Mouse (Mus musculus): ENCODE measurements around the gene Rrp9.

The Rrp9 gene

GRCm38 (mm10) chr9:106457163-106457559 lies 18.6 kb upstream of the Rrp9 start:
- no peak for DNase-seq

DNA sequence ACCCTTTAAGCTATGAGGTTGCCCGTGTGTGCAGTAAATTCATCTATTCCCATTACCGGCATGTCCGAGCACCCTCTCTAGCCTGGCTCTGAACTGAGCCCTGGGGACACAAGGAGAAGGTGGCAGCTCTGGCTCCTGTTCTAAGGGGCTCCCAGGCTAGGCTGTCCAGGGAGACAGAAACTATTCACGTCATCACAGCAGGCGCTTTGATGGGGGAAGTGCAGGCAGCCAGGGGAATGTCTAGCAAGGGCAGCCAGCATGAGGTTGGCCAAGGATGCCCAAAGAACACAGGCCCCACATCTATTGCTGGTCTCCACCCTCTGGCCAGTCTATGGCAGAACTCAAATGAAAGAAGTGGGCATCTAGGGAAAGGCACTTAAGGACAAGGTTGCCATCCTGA lies 17.8 kb upstream of the Rrp9 start:
- DNase-seq, result no peak

GRCm38 (mm10) chr9:106459946-106460345 lies 15.8 kb upstream of the Rrp9 start:
- DNase-seq, result no peak

DNA sequence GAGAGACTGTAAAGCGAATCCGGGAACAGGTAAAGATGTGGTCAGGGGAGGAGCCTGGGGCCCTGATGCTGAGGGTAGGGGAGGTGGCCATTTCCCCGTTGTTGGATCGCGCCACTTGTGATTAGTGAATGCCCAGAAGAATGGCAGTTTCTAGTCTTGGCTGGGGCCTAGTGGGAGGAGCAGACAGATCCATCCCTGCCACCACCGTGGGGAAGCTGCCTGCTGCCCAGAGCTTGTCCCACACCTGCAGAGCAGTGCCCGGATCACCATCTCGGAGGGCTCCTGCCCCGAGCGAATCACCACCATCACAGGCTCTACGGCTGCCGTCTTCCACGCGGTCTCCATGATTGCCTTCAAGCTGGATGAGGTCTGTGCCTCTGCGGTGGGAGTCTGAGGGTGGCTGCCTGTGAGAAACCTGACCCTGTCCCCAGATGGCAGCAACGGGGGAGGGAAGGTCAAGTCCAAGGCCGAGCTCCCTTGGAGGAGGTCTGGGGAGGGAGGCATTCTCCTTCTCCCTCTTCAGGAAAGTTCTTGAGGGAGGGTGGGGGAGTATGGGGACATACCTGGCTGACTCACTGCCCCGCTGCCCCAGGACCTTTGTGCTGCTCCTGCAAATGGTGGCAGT lies 15.2 kb upstream of the Rrp9 start:
- no peak for DNase-seq

GRCm38 (mm10) chr9:106461026-106461415 lies 14.7 kb upstream of the Rrp9 start:
- no peak for DNase-seq

GRCm38 (mm10) chr9:106461641-106462429 lies 13.9 kb upstream of the Rrp9 start:
- no peak for DNase-seq

DNA sequence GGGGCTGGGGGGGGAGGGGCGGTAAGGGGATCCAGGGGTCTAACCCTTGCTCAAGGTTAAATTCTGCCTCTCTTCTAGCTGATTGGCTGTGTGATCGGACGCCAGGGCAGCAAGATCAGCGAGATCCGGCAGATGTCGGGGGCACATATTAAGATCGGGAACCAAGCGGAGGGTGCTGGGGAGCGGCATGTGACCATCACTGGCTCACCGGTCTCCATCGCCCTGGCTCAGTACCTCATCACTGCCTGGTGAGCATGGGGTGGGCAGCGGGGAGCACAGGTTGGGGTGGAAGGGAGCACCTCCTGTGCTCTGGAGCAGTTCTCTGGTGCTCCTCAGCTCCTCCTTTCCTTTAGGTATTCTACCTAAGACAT lies 13.3 kb upstream of the Rrp9 start:
- DNase-seq, result no peak

- DNase-seq, result no peak
These were observed 12.4 kb upstream of the Rrp9 start for GRCm38 (mm10) chr9:106463122-106464063.

- DNase-seq, result peak; percentile 67
These were observed 10.8 kb upstream of the Rrp9 start for GRCm38 (mm10) chr9:106464751-106465541.

DNA sequence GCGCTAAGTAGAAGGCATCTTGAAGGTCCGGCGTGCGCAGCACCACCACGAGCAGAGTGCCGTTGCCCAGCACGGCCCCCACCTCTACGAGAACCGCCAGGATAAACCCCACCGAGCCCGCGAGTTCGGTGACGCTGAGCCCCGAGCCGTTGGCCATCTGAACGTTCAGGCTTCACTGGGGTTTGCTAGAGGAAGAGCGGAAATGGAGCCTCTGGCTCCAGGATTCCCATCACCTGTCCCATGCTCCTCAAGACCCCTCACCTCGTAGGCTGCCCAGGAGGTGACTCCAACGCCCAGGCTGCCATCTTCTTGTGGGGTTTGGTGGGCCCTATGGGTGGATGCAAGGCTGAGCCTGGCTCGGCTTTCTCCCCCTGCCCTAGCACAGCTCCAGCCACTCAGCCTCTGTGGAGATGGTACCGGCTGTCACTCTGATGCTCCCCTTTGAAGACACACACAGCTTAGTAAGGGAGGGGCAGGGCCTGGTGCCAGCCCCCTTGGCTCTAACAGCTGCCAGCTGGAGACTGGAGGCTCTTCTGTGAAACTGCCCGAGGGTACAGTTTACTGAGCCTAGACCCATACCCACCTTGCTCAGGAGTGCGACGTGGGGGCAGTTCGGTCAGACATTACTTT lies 10.1 kb upstream of the Rrp9 start, which contains the start of gene Gpr62:
Gene Gpr62 (minus strand): TSS at position 368 of the 630 bp plus-strand sequence.
- DNase-seq, result no peak

- no peak for DNase-seq
These were observed 9.0 kb upstream of the Rrp9 start for GRCm38 (mm10) chr9:106466721-106467120.

DNA sequence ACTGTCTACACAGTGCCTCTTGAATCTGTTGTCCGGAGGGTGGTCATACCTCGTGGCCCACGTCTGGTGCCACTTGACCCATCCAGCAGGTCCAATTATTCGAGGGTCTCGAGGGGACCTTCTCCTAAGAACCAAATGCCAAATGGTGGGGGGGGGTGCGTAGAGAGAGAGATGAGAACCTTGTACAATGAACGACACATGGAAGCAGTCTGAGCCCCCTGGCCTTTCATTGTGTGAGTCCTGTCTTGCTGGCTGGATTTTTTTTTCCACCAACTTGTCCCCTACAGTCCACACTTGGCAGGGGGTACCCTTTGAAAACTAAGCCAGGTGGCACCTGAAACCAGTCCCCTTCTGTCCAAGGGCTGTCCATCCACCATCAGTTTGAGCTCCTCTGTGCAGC lies 8.0 kb upstream of the Rrp9 start:
- DNase-seq, result no peak

DNA sequence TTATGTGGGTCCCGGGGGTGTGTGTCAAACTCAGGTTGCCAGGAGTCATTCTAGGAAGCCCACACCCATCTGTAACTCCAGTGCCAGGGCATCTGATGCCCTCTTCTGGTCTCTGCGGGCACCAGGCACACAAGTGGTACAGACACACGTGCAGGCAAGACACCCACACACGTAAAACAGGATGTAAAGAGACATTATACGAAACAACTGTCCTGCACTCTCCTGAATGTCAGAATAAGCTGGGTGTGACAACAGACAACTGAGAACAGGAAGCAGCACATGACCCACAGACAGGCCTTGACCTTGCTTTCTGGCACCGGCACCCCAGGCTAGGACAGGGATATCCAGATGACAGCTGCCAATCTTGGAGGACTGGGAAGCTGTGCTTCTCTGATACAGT lies 6.4 kb upstream of the Rrp9 start:
- DNase-seq, result no peak

GRCm38 (mm10) chr9:106469776-106470175 lies 6.0 kb upstream of the Rrp9 start:
- DNase-seq, result no peak

DNA sequence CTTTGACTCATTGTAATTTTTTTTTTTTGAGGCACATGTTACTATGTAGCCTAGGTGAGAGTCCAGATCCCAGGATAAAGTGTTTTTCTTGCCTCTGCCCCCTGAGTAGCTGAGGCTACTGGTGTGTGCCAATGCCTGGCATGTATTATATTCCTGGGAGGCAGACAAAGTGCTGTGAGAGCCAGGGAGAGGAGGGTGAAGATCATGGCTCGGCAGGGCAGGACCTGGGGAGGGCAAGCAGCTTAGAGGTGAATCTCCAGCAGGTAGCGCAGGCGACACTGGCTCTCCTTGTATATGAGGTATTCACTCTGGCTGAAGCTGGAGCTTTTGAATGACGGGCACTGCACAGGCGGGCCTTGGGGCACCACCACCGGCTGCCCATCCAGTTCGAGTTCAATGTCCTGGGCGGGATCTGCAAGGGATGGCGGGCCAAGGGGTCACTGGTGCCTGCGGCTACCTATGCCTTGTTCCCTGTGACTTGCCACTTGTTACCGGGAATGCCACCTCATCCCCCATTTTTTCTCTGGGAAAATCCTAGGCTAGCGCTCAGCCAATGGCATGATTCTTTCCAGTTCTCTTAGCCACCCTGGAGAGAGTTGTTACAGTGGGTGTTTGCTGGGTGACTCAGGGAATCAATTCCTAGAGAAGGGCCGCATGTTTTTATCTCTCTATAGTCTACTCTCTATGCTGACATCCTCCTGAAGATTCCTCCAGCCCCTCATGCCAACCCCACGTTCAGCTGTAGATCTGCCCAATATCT lies 4.6 kb upstream of the Rrp9 start:
- DNase-seq, result no peak

DNA sequence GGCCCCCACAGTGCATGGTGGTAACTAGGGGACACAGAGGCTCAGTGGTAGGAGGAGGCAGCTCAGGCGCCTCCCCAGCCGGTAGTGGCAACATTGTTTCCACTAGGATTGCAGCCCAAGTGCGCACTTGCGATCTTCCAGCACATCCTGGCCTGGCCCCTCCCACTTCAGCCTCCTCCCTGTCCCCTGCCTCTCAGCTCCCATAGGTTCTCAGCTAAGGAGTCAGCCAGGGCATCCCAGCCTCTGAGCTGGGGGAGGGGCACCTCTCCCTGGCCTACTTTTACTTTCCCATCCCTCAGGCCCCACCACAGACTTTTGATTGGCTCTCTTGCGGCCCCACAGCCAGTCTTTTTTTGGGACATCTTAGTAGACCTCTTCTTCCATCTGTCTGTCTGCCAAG lies 3.9 kb upstream of the Rrp9 start:
- peak; percentile 60 for DNase-seq

- no peak for DNase-seq
These were observed 3.4 kb upstream of the Rrp9 start for GRCm38 (mm10) chr9:106472321-106472720.

DNA sequence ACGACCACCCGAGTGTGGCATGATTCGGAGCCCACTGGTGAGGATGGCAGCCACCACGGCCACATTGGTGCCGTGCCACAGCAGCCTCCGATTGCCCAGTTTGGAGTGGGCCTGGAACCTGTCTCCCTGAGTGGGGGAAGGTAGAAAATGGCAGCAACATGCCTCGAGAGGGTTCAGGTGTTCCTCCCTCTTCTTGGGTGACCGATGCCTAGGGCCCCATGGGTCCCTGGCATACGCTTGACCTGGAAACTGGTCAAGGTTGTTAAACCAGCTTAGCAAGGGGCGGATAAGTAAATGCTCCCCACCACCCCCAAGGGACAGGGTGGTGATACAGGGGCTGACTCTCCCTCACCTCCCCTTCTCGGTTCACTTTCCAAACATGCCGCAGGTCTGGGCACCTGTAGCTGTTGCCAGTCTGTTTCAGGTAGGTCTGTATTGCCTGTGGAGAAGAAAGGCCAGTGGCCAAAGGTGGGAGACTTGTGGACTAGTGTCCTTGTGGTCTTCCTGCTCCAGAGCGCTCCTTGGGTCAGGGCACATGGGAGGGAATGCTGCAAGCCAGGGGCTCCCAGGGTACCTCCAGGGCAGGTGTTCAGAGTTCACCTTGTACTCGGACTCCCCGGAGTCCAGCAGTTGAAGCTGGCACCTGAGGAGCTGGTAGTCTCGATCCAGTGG lies 2.5 kb upstream of the Rrp9 start:
- DNase-seq, result peak; percentile 42

GRCm38 (mm10) chr9:106473753-106474105 lies 2.0 kb upstream of the Rrp9 start:
- no peak for DNase-seq

GRCm38 (mm10) chr9:106474456-106474855 lies 1.3 kb upstream of the Rrp9 start:
- DNase-seq, result peak; percentile 71

DNA sequence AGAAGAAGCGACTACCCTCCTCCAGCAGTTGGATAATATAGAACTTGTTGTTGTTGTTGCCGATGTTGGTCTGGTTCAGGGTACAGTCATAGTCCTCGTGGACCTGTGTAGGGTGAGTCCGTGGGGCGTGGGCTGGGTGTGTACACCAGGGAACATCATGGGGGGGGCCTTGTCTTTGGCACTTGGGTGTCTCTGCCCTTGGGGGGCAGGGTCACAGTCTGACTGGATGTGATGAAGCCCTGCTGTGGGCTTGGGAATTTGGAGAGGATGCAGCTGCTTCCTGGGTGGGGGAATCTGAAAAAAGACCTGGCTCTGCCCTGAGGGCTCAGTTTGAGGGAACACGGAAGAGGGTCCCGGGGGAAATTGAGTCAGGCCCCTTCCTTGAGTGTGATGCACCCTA lies 717 bp upstream of the Rrp9 start:
- no peak for DNase-seq
